Mouse (Mus musculus): ENCODE measurements around the gene Tnfsf10. TPM values are rescaled to one million over a fixed set of nuclear protein-coding genes. Genes with fewer than 3 reads are reported as not detected.

Tnfsf10 gene
- polyA plus RNA-seq, 1 experiment from 2014 or later = 0.62 TPM

GRCm38 (mm10) chr3:27319650-27320049, 2.8 kb downstream of the Tnfsf10 start:
- no peak overlapping the region for H3K27ac ChIP-seq (ENCODE audit: low read length)
- H3K4me2 ChIP-seq (ENCODE audit: low read depth, low read length) = no peak overlapping the region
- H3K9me3 ChIP-seq (replicated peaks; ENCODE audit: control insufficient read depth, low read length) = no peaks in the 10 kb centered on the region
- ATAC-seq (ENCODE audit: insufficient read depth, low FRiP score) = no peak
- peaks cover 7% of the 10 kb centered on the region; the same call in 1 of the 2 replicates for H3K4me1 ChIP-seq (ENCODE audit: control insufficient read depth, insufficient read depth, low read length)
- H3K9ac ChIP-seq (ENCODE audit: low read length) = no peak overlapping the region
- H3K4me3 ChIP-seq (replicated peaks; ENCODE audit: low read length) = no peak overlapping the region
- H3K36me3 ChIP-seq (ENCODE audit: control insufficient read depth, insufficient read depth, low read length) = no peaks in the 10 kb centered on the region
- no peaks in the 10 kb centered on the region for H3K27me3 ChIP-seq (ENCODE audit: control insufficient read depth, insufficient read depth, low read length)
- no CpG with 5 or more reads among the region's 1 CpGs for WGBS

- H3K27me3 ChIP-seq (ENCODE audit: control insufficient read depth, insufficient read depth, low read length) = no peaks in the 10 kb centered on the region
- no peaks in the 10 kb centered on the region for H3K36me3 ChIP-seq (ENCODE audit: control insufficient read depth, insufficient read depth, low read length)
- H3K27ac ChIP-seq (ENCODE audit: low read length) = no peak overlapping the region
- H3K9me3 ChIP-seq (replicated peaks; ENCODE audit: control insufficient read depth, low read length) = no peaks in the 10 kb centered on the region
- H3K4me3 ChIP-seq (replicated peaks; ENCODE audit: low read length) = no peak overlapping the region
- H3K4me1 ChIP-seq (ENCODE audit: control insufficient read depth, insufficient read depth, low read length) = peaks cover 7% of the 10 kb centered on the region; the same call in 1 of the 2 replicates
- no peak for ATAC-seq (ENCODE audit: insufficient read depth, low FRiP score)
- WGBS = 74% methylated on average over 9 of the region's 9 CpGs
- H3K9ac ChIP-seq (ENCODE audit: low read length) = no peak overlapping the region
- no peak overlapping the region for H3K4me2 ChIP-seq (ENCODE audit: low read depth, low read length)
Measured at GRCm38 (mm10) chr3:27320613-27321495, 4.0 kb downstream of the Tnfsf10 start.

GRCm38 (mm10) chr3:27322591-27322990, 5.8 kb downstream of the Tnfsf10 start:
- Histone ChIP-seq H3K4me1 (ENCODE audit: control insufficient read depth, insufficient read depth, low read length) (no peaks in the 10 kb centered on the region), H3K4me2 (ENCODE audit: low read depth, low read length) (no peak overlapping the region), H3K36me3 (ENCODE audit: control insufficient read depth, insufficient read depth, low read length) (no peaks in the 10 kb centered on the region), H3K9me3 (replicated peaks; ENCODE audit: control insufficient read depth, low read length) (no peaks in the 10 kb centered on the region), H3K27ac (ENCODE audit: low read length) (no peak overlapping the region), H3K4me3 (replicated peaks; ENCODE audit: low read length) (no peak overlapping the region), H3K9ac (ENCODE audit: low read length) (no peak overlapping the region), H3K27me3 (ENCODE audit: control insufficient read depth, insufficient read depth, low read length) (no peaks in the 10 kb centered on the region)
- ATAC-seq (ENCODE audit: insufficient read depth, low FRiP score) = no peak
- WGBS = 76% methylated on average over 9 of the region's 9 CpGs

GRCm38 (mm10) chr3:27323551-27323950, 6.7 kb downstream of the Tnfsf10 start:
- H3K9ac ChIP-seq (ENCODE audit: low read length) = no peak overlapping the region
- H3K4me3 ChIP-seq (replicated peaks; ENCODE audit: low read length) = no peak overlapping the region
- no peak overlapping the region for H3K4me2 ChIP-seq (ENCODE audit: low read depth, low read length)
- 47% methylated on average over 5 of the region's 5 CpGs for WGBS
- H3K4me1 ChIP-seq (ENCODE audit: control insufficient read depth, insufficient read depth, low read length) = no peaks in the 10 kb centered on the region
- ATAC-seq (ENCODE audit: insufficient read depth, low FRiP score) = no peak
- no peaks in the 10 kb centered on the region for H3K36me3 ChIP-seq (ENCODE audit: control insufficient read depth, insufficient read depth, low read length)
- no peaks in the 10 kb centered on the region for H3K9me3 ChIP-seq (replicated peaks; ENCODE audit: control insufficient read depth, low read length)
- no peaks in the 10 kb centered on the region for H3K27me3 ChIP-seq (ENCODE audit: control insufficient read depth, insufficient read depth, low read length)
- no peak overlapping the region for H3K27ac ChIP-seq (ENCODE audit: low read length)

- Histone ChIP-seq H3K4me1 (ENCODE audit: control insufficient read depth, insufficient read depth, low read length) (no peaks in the 10 kb centered on the region), H3K4me3 (replicated peaks; ENCODE audit: low read length) (no peak overlapping the region), H3K4me2 (ENCODE audit: low read depth, low read length) (no peak overlapping the region), H3K27me3 (ENCODE audit: control insufficient read depth, insufficient read depth, low read length) (no peaks in the 10 kb centered on the region), H3K36me3 (ENCODE audit: control insufficient read depth, insufficient read depth, low read length) (no peaks in the 10 kb centered on the region), H3K9me3 (replicated peaks; ENCODE audit: control insufficient read depth, low read length) (no peaks in the 10 kb centered on the region), H3K27ac (ENCODE audit: low read length) (no peak overlapping the region), H3K9ac (ENCODE audit: low read length) (no peak overlapping the region)
- no peak for ATAC-seq (ENCODE audit: insufficient read depth, low FRiP score)
- 59% methylated on average over 4 of the region's 4 CpGs for WGBS
Measured at GRCm38 (mm10) chr3:27326633-27327191, 9.9 kb downstream of the Tnfsf10 start.

- H3K9ac ChIP-seq (ENCODE audit: low read length) = no peak overlapping the region
- no peak overlapping the region for H3K27ac ChIP-seq (ENCODE audit: low read length)
- 92% methylated on average over 5 of the region's 5 CpGs for WGBS
- no peaks in the 10 kb centered on the region for H3K27me3 ChIP-seq (ENCODE audit: control insufficient read depth, insufficient read depth, low read length)
- no peak overlapping the region for H3K4me2 ChIP-seq (ENCODE audit: low read depth, low read length)
- H3K36me3 ChIP-seq (ENCODE audit: control insufficient read depth, insufficient read depth, low read length) = no peaks in the 10 kb centered on the region
- H3K9me3 ChIP-seq (replicated peaks; ENCODE audit: control insufficient read depth, low read length) = no peaks in the 10 kb centered on the region
- no peak overlapping the region for H3K4me3 ChIP-seq (replicated peaks; ENCODE audit: low read length)
- ATAC-seq (ENCODE audit: insufficient read depth, low FRiP score) = no peak
- no peaks in the 10 kb centered on the region for H3K4me1 ChIP-seq (ENCODE audit: control insufficient read depth, insufficient read depth, low read length)
Measured at GRCm38 (mm10) chr3:27330706-27331105, 13.9 kb downstream of the Tnfsf10 start.

- ATAC-seq (ENCODE audit: insufficient read depth, low FRiP score) = no peak
- H3K27me3 ChIP-seq (ENCODE audit: control insufficient read depth, insufficient read depth, low read length) = no peaks in the 10 kb centered on the region
- H3K9me3 ChIP-seq (replicated peaks; ENCODE audit: control insufficient read depth, low read length) = no peaks in the 10 kb centered on the region
- H3K4me3 ChIP-seq (replicated peaks; ENCODE audit: low read length) = no peak overlapping the region
- WGBS = 21% methylated on average over 6 of the region's 6 CpGs
- no peak overlapping the region for H3K4me2 ChIP-seq (ENCODE audit: low read depth, low read length)
- H3K9ac ChIP-seq (ENCODE audit: low read length) = no peak overlapping the region
- no peaks in the 10 kb centered on the region for H3K36me3 ChIP-seq (ENCODE audit: control insufficient read depth, insufficient read depth, low read length)
- no peak overlapping the region for H3K27ac ChIP-seq (ENCODE audit: low read length)
- H3K4me1 ChIP-seq (ENCODE audit: control insufficient read depth, insufficient read depth, low read length) = no peaks in the 10 kb centered on the region
Measured at GRCm38 (mm10) chr3:27338437-27338836, 21.6 kb downstream of the Tnfsf10 start.

GRCm38 (mm10) chr3:27338887-27339286, 22.1 kb downstream of the Tnfsf10 start:
- Histone ChIP-seq H3K27me3 (ENCODE audit: control insufficient read depth, insufficient read depth, low read length) (no peaks in the 10 kb centered on the region), H3K4me3 (replicated peaks; ENCODE audit: low read length) (no peak overlapping the region), H3K9ac (ENCODE audit: low read length) (no peak overlapping the region), H3K9me3 (replicated peaks; ENCODE audit: control insufficient read depth, low read length) (no peaks in the 10 kb centered on the region), H3K36me3 (ENCODE audit: control insufficient read depth, insufficient read depth, low read length) (no peaks in the 10 kb centered on the region), H3K4me2 (ENCODE audit: low read depth, low read length) (no peak overlapping the region), H3K4me1 (ENCODE audit: control insufficient read depth, insufficient read depth, low read length) (no peaks in the 10 kb centered on the region), H3K27ac (ENCODE audit: low read length) (no peak overlapping the region)
- no peak for ATAC-seq (ENCODE audit: insufficient read depth, low FRiP score)
- 62% methylated on average over 3 of the region's 3 CpGs for WGBS

- Histone ChIP-seq H3K27ac (ENCODE audit: low read length) (no peak overlapping the region), H3K27me3 (ENCODE audit: control insufficient read depth, insufficient read depth, low read length) (no peaks in the 10 kb centered on the region), H3K4me2 (ENCODE audit: low read depth, low read length) (no peak overlapping the region), H3K4me1 (ENCODE audit: control insufficient read depth, insufficient read depth, low read length) (no peaks in the 10 kb centered on the region), H3K4me3 (replicated peaks; ENCODE audit: low read length) (no peak overlapping the region), H3K9ac (ENCODE audit: low read length) (no peak overlapping the region), H3K36me3 (ENCODE audit: control insufficient read depth, insufficient read depth, low read length) (no peaks in the 10 kb centered on the region), H3K9me3 (replicated peaks; ENCODE audit: control insufficient read depth, low read length) (no peaks in the 10 kb centered on the region)
- WGBS = 92% methylated on average over 5 of the region's 5 CpGs
- no peak for ATAC-seq (ENCODE audit: insufficient read depth, low FRiP score)
Measured at GRCm38 (mm10) chr3:27340757-27341156, 23.9 kb downstream of the Tnfsf10 start.

Data from stomach, embryonic 16.5 days (tissue).